Mouse (Mus musculus) gastrocnemius, adult 2 months (tissue): ENCODE measurements around the gene H2al2a. TPM values are rescaled to one million over a fixed set of nuclear protein-coding genes. Genes with fewer than 3 reads are reported as not detected.
"Not testable (repeated sequence)": the region's sequence is repeated elsewhere in the genome, so short reads cannot be mapped to it uniquely, and the experiment has no call there.

Source experiments
- DNase-seq: peaks from one replicate; pipeline ENCODE4 v3.0.0; 2022
- H3K27ac ChIP-seq: fragments of 200-600 bp; 2 replicates; pipeline ENCODE4 v1.8.1; 2022; ENCODE audit warnings: mild to moderate bottlenecking
- H3K4me3 ChIP-seq: fragments of 200-600 bp; 2 replicates; pipeline ENCODE4 v1.8.1; 2022; ENCODE audit warnings: mild to moderate bottlenecking, moderate library complexity
- CTCF ChIP-seq: fragments of 200-600 bp; IDR thresholded peaks from 2 replicates; pipeline ENCODE4 v1.8.1; 2022; ENCODE audit warnings: antibody characterized with exemption, mild to moderate bottlenecking, moderate library complexity
- intact Hi-C: fragments of 180-260 bp; cut with DNase I; formaldehyde crosslinking; loops from one replicate; pipeline ENCODE4 v1.15.1; 2025
- total RNA-seq, 2 experiments: library from RNA; stranded (reverse); gene quantifications; 2 replicates each; pipeline ENCODE4 v1.2.3; 2021

Gene H2al2a
- total RNA-seq, 2 experiments from 2014 or later: not detected

- no peak for TF ChIP-seq CTCF
- no peak overlapping the region for H3K27ac ChIP-seq
- H3K4me3 ChIP-seq: no peak overlapping the region
- intact Hi-C loops: no loop called here
- DNase-seq: no peak
These were observed 14.0 kb downstream of the H2al2a start for GRCm38 (mm10) chr2:17982747-17983146.

GRCm38 (mm10) chr2:17978706-17979105 lies 18.1 kb downstream of the H2al2a start:
- intact Hi-C loops: no loop called here
- Histone ChIP-seq H3K27ac (no peak overlapping the region), H3K4me3 (no peak overlapping the region)
- TF ChIP-seq CTCF: no peak
- DNase-seq: no peak

- DNase-seq, H3K4me3 ChIP-seq, H3K27ac ChIP-seq, intact Hi-C loops: not testable (repeated sequence)
These were observed 18.5 kb downstream of the H2al2a start for GRCm38 (mm10) chr2:17978251-17978650.

- H3K4me3 ChIP-seq, intact Hi-C loops, DNase-seq, H3K27ac ChIP-seq: not testable (repeated sequence)
These were observed 19.1 kb downstream of the H2al2a start for GRCm38 (mm10) chr2:17977645-17978044.

- intact Hi-C loops: no loop called here
- Histone ChIP-seq H3K4me3 (no peak overlapping the region), H3K27ac (no peak overlapping the region)
- no peak for DNase-seq
- TF ChIP-seq CTCF: no peak
These were observed 21.0 kb downstream of the H2al2a start for GRCm38 (mm10) chr2:17975601-17976327.

GRCm38 (mm10) chr2:17973868-17974440 lies 22.8 kb downstream of the H2al2a start:
- Histone ChIP-seq H3K27ac (no peak overlapping the region), H3K4me3 (no peak overlapping the region)
- intact Hi-C loops: no loop called here
- DNase-seq: no peak
- no peak for TF ChIP-seq CTCF

- no peak for TF ChIP-seq CTCF
- Histone ChIP-seq H3K4me3 (no peak overlapping the region), H3K27ac (no peak overlapping the region)
- intact Hi-C loops: no loop called here
- DNase-seq: no peak
These were observed 23.5 kb downstream of the H2al2a start for GRCm38 (mm10) chr2:17973246-17973645.

GRCm38 (mm10) chr2:17972843-17973242 lies 23.9 kb downstream of the H2al2a start:
- intact Hi-C loops: no loop called here
- H3K4me3 ChIP-seq: no peak overlapping the region
- DNase-seq: no peak
- no peak overlapping the region for H3K27ac ChIP-seq
- TF ChIP-seq CTCF: no peak

- Histone ChIP-seq H3K27ac (no peak overlapping the region), H3K4me3 (no peak overlapping the region)
- DNase-seq: no peak
- no peak for TF ChIP-seq CTCF
- intact Hi-C loops: no loop called here
These were observed 25.4 kb downstream of the H2al2a start for GRCm38 (mm10) chr2:17971407-17971806.

- H3K4me3 ChIP-seq: no peak overlapping the region
- H3K27ac ChIP-seq: no peak overlapping the region
- intact Hi-C loops: no loop called here
- no peak for TF ChIP-seq CTCF
- DNase-seq: no peak
These were observed 26.1 kb downstream of the H2al2a start for GRCm38 (mm10) chr2:17970662-17971061.

GRCm38 (mm10) chr2:17970187-17970586 lies 26.6 kb downstream of the H2al2a start:
- TF ChIP-seq CTCF: no peak
- Histone ChIP-seq H3K27ac (no peak overlapping the region), H3K4me3 (no peak overlapping the region)
- no peak for DNase-seq
- intact Hi-C loops: no loop called here

GRCm38 (mm10) chr2:17968571-17968970 lies 28.2 kb downstream of the H2al2a start:
- no peak for DNase-seq
- Histone ChIP-seq H3K27ac (no peak overlapping the region), H3K4me3 (no peak overlapping the region)
- intact Hi-C loops: no loop called here
- TF ChIP-seq CTCF: no peak

- H3K27ac ChIP-seq, DNase-seq, intact Hi-C loops, H3K4me3 ChIP-seq: not testable (repeated sequence)
These were observed 28.7 kb downstream of the H2al2a start for GRCm38 (mm10) chr2:17968037-17968436.

GRCm38 (mm10) chr2:17959501-17959900 lies 37.3 kb downstream of the H2al2a start:
- TF ChIP-seq CTCF: no peak
- Histone ChIP-seq H3K27ac (no peak overlapping the region), H3K4me3 (no peak overlapping the region)
- intact Hi-C loops: no loop called here
- no peak for DNase-seq
